Mouse (Mus musculus) CD4-positive, CD25-positive, alpha-beta regulatory T cell (primary cell): ENCODE data around the gene B020031M17Rik. TPM values are rescaled to one million over a fixed set of nuclear protein-coding genes. Genes with fewer than 3 reads are reported as not detected.

Experiments used
- polyA plus RNA-seq: library from polyadenylated mRNA; unstranded; fragments of 100-300 nt; shearing (Covaris generic); gene quantifications from one replicate; pipeline ENCODE4 v1.2.1, GENCODE M21; 2017

B020031M17Rik gene
- not detected for polyA plus RNA-seq

DNA sequence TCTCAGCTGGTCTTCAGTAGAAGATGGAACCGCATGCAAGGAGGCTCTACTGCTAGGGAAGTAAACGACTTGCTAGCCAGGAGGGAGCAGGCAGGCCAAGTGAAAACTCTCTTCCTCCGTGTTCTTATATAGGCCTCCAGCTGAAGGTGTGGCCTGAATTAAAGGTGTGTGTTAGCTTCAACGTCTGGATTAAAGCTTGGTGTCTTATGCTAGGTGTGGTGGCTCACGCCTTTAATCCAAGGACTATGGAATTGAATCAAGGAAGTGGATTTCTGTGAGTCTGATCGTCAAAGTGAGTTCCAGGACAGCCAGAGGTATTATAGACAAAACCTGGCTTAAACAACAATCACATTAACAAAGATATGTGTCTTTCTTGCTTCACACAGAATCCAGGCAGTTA, at the start of gene B020031M17Rik:
Gene B020031M17Rik (minus strand): TSS at position 101 of the 400 bp plus-strand sequence.

DNA sequence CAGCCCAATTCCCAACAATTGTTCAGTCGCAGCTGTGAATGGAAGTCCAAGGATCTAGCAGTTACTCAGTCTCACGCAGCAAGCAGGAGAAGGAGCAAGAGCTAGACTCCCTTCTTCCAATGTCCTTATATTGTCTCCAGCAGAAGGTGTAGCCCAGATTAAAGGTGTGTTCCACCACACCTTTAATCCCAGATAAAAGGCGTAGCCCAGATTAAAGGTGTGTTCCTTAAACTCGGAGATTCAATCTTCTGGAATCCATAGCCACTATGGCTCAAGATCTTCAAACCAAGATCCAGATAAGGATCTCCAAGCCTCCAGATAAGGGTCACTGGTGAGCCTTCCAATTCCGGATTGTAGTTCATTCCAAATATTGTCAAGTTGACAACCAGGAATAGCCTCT, 21.4 kb downstream of the B020031M17Rik start, which contains the start of gene Gm21761:
Gene Gm21761 (minus strand): TSS at position 101 of the 400 bp plus-strand sequence.

Other genes with a start within 250 kb of the B020031M17Rik start
- gene Nim1k, start 194.9 kb downstream of the B020031M17Rik start, polyA plus RNA-seq = 1.1 TPM
- 31.5 TPM for gene Zfp131, start 159.9 kb downstream of the B020031M17Rik start, polyA plus RNA-seq
- not detected for gene AF067063, start 120.6 kb downstream of the B020031M17Rik start, polyA plus RNA-seq
- not detected for gene D13Ertd608e, start 114.8 kb downstream of the B020031M17Rik start, polyA plus RNA-seq
- gene Tcstv1, start 56.0 kb downstream of the B020031M17Rik start, polyA plus RNA-seq = not detected
- gene Gm21761, start 21.5 kb downstream of the B020031M17Rik start, polyA plus RNA-seq = not detected
- not detected for gene Gm36079, start 76.2 kb upstream of the B020031M17Rik start, polyA plus RNA-seq
- gene Gm21188, start 101.4 kb upstream of the B020031M17Rik start, polyA plus RNA-seq = 0.17 TPM
- gene Gm20767, start 189.4 kb upstream of the B020031M17Rik start, polyA plus RNA-seq = not detected
- gene Gm21818, start 221.6 kb upstream of the B020031M17Rik start, polyA plus RNA-seq = not detected